Mouse (Mus musculus) forebrain, postnatal 0 days (tissue): Measurements from ENCODE around the gene Gbp5. TPM values are rescaled to one million over a fixed set of nuclear protein-coding genes. Genes with fewer than 3 reads are reported as not detected.
"Not testable (repeated sequence)": the region's sequence is repeated elsewhere in the genome, so short reads cannot be mapped to it uniquely, and the experiment has no call there.

ENCODE experiments used
- ATAC-seq: fragments of 200-750 bp; cut with Nextera tagmentation; 2 replicates; pipeline ENCODE4 v1.8.0; 2017; ENCODE audit warnings: mild to moderate bottlenecking, moderate library complexity
- DNase-seq: peaks from one replicate; pipeline ENCODE4 v3.0.0-alpha.2; 2015
- H3K27ac ChIP-seq: fragments of 300-500 bp; sonication (generic); 2 replicates; pipeline ENCODE4 v1.5.1; 2014; ENCODE audit warnings: low read depth, mild to moderate bottlenecking, antibody characterized with exemption, low read length, moderate library complexity, mixed read lengths
- H3K27me3 ChIP-seq: fragments of 300-500 bp; sonication (generic); 2 replicates; pipeline ENCODE4 v1.6.1; 2014; ENCODE audit warnings: mild to moderate bottlenecking, low read length, mixed read lengths; ENCODE audit not compliant: insufficient read depth
- H3K36me3 ChIP-seq: fragments of 300-500 bp; sonication (generic); 2 replicates; pipeline ENCODE4 v1.6.1; 2014; ENCODE audit warnings: mild to moderate bottlenecking, moderate library complexity; ENCODE audit not compliant: insufficient read depth
- H3K4me1 ChIP-seq: fragments of 300-500 bp; sonication (generic); 2 replicates; pipeline ENCODE4 v1.6.1; 2014; ENCODE audit warnings: antibody characterized with exemption; ENCODE audit not compliant: insufficient read depth
- H3K4me2 ChIP-seq: fragments of 300-500 bp; sonication (generic); 2 replicates; pipeline ENCODE4 v1.6.1; 2014; ENCODE audit warnings: low read depth, mild to moderate bottlenecking, moderate library complexity
- H3K4me3 ChIP-seq: fragments of 300-500 bp; sonication (generic); 2 replicates; pipeline ENCODE4 v1.5.1; 2014; ENCODE audit warnings: low read depth, low read length, mixed read lengths
- H3K9ac ChIP-seq: fragments of 300-500 bp; sonication (generic); 2 replicates; pipeline ENCODE4 v1.6.1; 2014; ENCODE audit warnings: mild to moderate bottlenecking
- H3K9me3 ChIP-seq: fragments of 300-500 bp; sonication (generic); 2 replicates; pipeline ENCODE4 v1.6.1; 2016; ENCODE audit warnings: low read length
- CTCF ChIP-seq: sonication (generic); IDR thresholded peaks from 2 replicates; pipeline ENCODE4 v1.5.1; 2016; ENCODE audit warnings: antibody characterized with exemption, control low read depth, low read depth
- WGBS: fragments of 180-500 bp; shearing (Covaris S2); extraction: QIAGEN DNeasy Blood & Tissue Kit; methylation state at CpG from one replicate; pipeline ENCODE4 v1.1.7; 2014; 5-methylcytosine and 5-hydroxymethylcytosine counted together
- polyA plus RNA-seq: library from polyadenylated mRNA; unstranded; fragments of >200 nt; fragmentation: Nextera tagmentation; extraction: Ambion mirVana; gene quantifications from 2 replicates; pipeline ENCODE4 v1.2.1, GENCODE M21; 2015
- total RNA-seq: library from RNA; depleted of rRNA; stranded (reverse); fragments of >200 nt; gene quantifications from 2 replicates; pipeline ENCODE4 v1.2.3, GENCODE M21; 2014

Gene Gbp5
- total and polyA plus RNA-seq, 2 experiments from 2014 or later: 0.25 to 0.29 TPM

- no peak for DNase-seq
- ATAC-seq: no peak
- no peak overlapping the region for H3K4me3 ChIP-seq
- H3K9me3 ChIP-seq: no peaks in the 10 kb centered on the region
- no peaks in the 10 kb centered on the region for H3K4me1 ChIP-seq
- no peak overlapping the region for H3K9ac ChIP-seq
- 44% methylated on average over 3 of the region's 3 CpGs for WGBS
- no peak for TF ChIP-seq CTCF
- no peak overlapping the region for H3K4me2 ChIP-seq
- H3K27ac ChIP-seq: no peak overlapping the region
- H3K27me3 ChIP-seq: no peaks in the 10 kb centered on the region
- H3K36me3 ChIP-seq: no peaks in the 10 kb centered on the region
Observed at GRCm38 (mm10) chr3:142528116-142528515, 34.3 kb downstream of the Gbp5 start.

- 57% methylated on average over 2 of the region's 2 CpGs for WGBS
Observed at GRCm38 (mm10) chr3:142529597-142529996, 35.8 kb downstream of the Gbp5 start.

GRCm38 (mm10) chr3:142530087-142530953 is 36.5 kb downstream of the Gbp5 start, which contains the start of gene Gbp7:
Gene Gbp7, plus strand, starts transcription at chr3:142530342.
- Histone ChIP-seq H3K9ac (peak within 1 kb of the TSS; percentile 48), H3K4me3 (peak within 1 kb of the TSS; percentile 52), H3K4me2 (peak within 1 kb of the TSS; percentile 98), H3K9me3 (no peaks in the 10 kb centered on the region), H3K4me1 (no peaks in the 10 kb centered on the region), H3K27me3 (no peaks in the 10 kb centered on the region; the same call in 1 of the 2 replicates), H3K27ac (0 out of 2 replicates have a peak within 1 kb of the TSS, but pooled peaks have one; percentile 9), H3K36me3 (no peaks in the 10 kb centered on the region)
- peak; percentile 60 for DNase-seq
- WGBS: under 1% methylated on average over 30 of the region's 30 CpGs
- no peak for TF ChIP-seq CTCF
- peak; percentile 78 for ATAC-seq

More at GRCm38 (mm10) chr3:142529597-142529996, 35.8 kb downstream of the Gbp5 start:
- H3K9me3 ChIP-seq: no peaks in the 10 kb centered on the region
- H3K4me3 ChIP-seq: peak overlapping the region; percentile 52
- H3K27me3 ChIP-seq: no peaks in the 10 kb centered on the region; the same call in 1 of the 2 replicates
- peak overlapping the region; percentile 48; the same call in 1 of the 2 replicates for H3K9ac ChIP-seq
- ATAC-seq: no peak
- no peaks in the 10 kb centered on the region for H3K4me1 ChIP-seq
- peak overlapping the region; percentile 98 for H3K4me2 ChIP-seq
- TF ChIP-seq CTCF: no peak
- no peaks in the 10 kb centered on the region for H3K36me3 ChIP-seq
- no peak for DNase-seq
- no peak overlapping the region for H3K27ac ChIP-seq

GRCm38 (mm10) chr3:142531595-142531994 is 37.8 kb downstream of the Gbp5 start:
- 90% methylated on average over 3 of the region's 3 CpGs for WGBS
- TF ChIP-seq CTCF: no peak
- Histone ChIP-seq H3K27ac (no peak overlapping the region), H3K4me2 (no peak overlapping the region), H3K4me3 (no peak overlapping the region), H3K4me1 (no peaks in the 10 kb centered on the region), H3K27me3 (no peaks in the 10 kb centered on the region; the same call in 1 of the 2 replicates), H3K36me3 (no peaks in the 10 kb centered on the region), H3K9me3 (no peaks in the 10 kb centered on the region), H3K9ac (no peak overlapping the region)
- ATAC-seq (no peak), DNase-seq (no peak)

GRCm38 (mm10) chr3:142533185-142533584 is 39.4 kb downstream of the Gbp5 start:
- H3K4me2 ChIP-seq: no peak overlapping the region
- TF ChIP-seq CTCF: no peak
- H3K27me3 ChIP-seq: no peaks in the 10 kb centered on the region; the same call in 1 of the 2 replicates
- no peak overlapping the region for H3K9ac ChIP-seq
- DNase-seq: no peak
- H3K4me1 ChIP-seq: no peaks in the 10 kb centered on the region
- no peaks in the 10 kb centered on the region for H3K9me3 ChIP-seq
- ATAC-seq: no peak
- H3K27ac ChIP-seq: no peak overlapping the region
- WGBS: 93% methylated on average over 3 of the region's 3 CpGs
- H3K4me3 ChIP-seq: no peak overlapping the region
- no peaks in the 10 kb centered on the region for H3K36me3 ChIP-seq

- Histone ChIP-seq H3K4me1 (no peaks in the 10 kb centered on the region), H3K4me2 (no peak overlapping the region), H3K27ac (no peak overlapping the region), H3K9ac (no peak overlapping the region), H3K36me3 (no peaks in the 10 kb centered on the region), H3K27me3 (no peaks in the 10 kb centered on the region; the same call in 1 of the 2 replicates), H3K9me3 (no peaks in the 10 kb centered on the region), H3K4me3 (no peak overlapping the region)
- WGBS: 65% methylated on average over 1 of the region's 1 CpGs
- no peak for DNase-seq
- no peak for TF ChIP-seq CTCF
- no peak for ATAC-seq
Observed at GRCm38 (mm10) chr3:142535667-142536066, 41.9 kb downstream of the Gbp5 start.

GRCm38 (mm10) chr3:142541391-142541790 is 47.6 kb downstream of the Gbp5 start:
- no peak overlapping the region for H3K27ac ChIP-seq
- no peaks in the 10 kb centered on the region for H3K27me3 ChIP-seq
- no peak for TF ChIP-seq CTCF
- no peaks in the 10 kb centered on the region for H3K36me3 ChIP-seq
- no peak for ATAC-seq
- no peak overlapping the region for H3K4me3 ChIP-seq
- no peak for DNase-seq
- no peaks in the 10 kb centered on the region for H3K4me1 ChIP-seq
- H3K9me3 ChIP-seq: no peaks in the 10 kb centered on the region
- 79% methylated on average over 6 of the region's 6 CpGs for WGBS
- no peak overlapping the region for H3K4me2 ChIP-seq
- no peak overlapping the region for H3K9ac ChIP-seq

GRCm38 (mm10) chr3:142542776-142543175 is 49.0 kb downstream of the Gbp5 start:
- not testable (repeated sequence) for DNase-seq, H3K36me3 ChIP-seq, H3K4me2 ChIP-seq, H3K27ac ChIP-seq, H3K9me3 ChIP-seq, H3K4me1 ChIP-seq, H3K9ac ChIP-seq, H3K4me3 ChIP-seq, H3K27me3 ChIP-seq, ATAC-seq
- WGBS: 72% methylated on average over 12 of the region's 12 CpGs
